Mouse (Mus musculus) mouse embryonic stem cell (cell line): ENCODE data around the gene Spata9.
"Not testable (repeated sequence)": the region's sequence is repeated elsewhere in the genome, so short reads cannot be mapped to it uniquely, and the experiment has no call there.

Experiments used
- in situ Hi-C, 2 experiments: fragments of 300-500 bp; cut with MboI; formaldehyde crosslinking; loops; 1 replicate in 1 of 2; 3 replicates in 1 of 2; pipeline ENCODE4 v1.14.3; 2019 to 2020; ENCODE audit warnings: low sequenced_read_pairs in 2 of 2, low pct_unique_long_range_greater_than_20kb in 1 of 2, mixed read lengths in 1 of 2; ENCODE audit not compliant: unreplicated experiment in 1 of 2

The Spata9 gene

GRCm38 (mm10) chr13:75966850-75967249 is at the start of gene Spata9:
Spata9 (plus strand) TSS chr13:75967150.
- in situ Hi-C loops, result no loop called here

DNA sequence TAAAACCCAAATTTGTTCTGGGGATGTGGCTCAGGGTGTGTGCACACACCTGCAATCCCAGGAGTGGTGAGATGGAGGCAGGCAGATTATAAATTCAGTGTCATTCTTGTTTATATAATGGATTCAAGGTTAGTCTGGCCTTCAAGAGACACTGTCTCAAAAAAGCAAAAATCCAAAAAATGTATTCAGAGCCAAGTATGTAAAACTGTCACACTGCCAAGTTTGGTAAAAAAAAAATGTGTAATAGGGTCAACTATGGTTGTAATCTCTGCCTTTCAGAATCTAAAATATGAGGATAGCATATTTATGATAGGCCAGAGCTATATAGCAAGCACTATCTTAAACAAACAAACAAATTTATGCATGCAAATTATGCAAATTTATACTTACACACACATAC is 39.0 kb upstream of the Spata9 start:
- in situ Hi-C loops, result no loop called here

DNA sequence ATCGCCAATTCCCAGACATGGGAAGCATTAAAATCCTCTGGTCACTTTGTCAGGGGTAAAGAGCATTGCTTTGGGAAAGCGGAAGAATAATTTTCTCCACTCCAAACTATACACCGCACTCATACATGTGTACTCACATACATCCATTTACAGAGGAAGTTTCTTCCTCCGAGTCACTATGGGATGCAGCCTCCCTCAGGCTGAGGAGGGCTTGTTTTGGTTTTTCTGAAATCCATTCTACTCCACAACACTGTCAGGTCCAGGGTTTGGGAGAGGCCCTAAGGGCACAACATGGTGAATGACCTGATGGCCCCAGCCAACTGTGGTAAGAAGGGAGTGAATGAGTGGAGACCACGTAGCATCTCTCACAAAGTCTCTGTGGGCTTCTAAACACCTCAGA is 37.9 kb upstream of the Spata9 start:
- in situ Hi-C loops, result not testable (repeated sequence)

GRCm38 (mm10) chr13:75930023-75930422 is 36.9 kb upstream of the Spata9 start:
- in situ Hi-C loops, result no loop called here

- in situ Hi-C loops, result no loop called here
These were observed 36.3 kb upstream of the Spata9 start for GRCm38 (mm10) chr13:75930660-75931059.

DNA sequence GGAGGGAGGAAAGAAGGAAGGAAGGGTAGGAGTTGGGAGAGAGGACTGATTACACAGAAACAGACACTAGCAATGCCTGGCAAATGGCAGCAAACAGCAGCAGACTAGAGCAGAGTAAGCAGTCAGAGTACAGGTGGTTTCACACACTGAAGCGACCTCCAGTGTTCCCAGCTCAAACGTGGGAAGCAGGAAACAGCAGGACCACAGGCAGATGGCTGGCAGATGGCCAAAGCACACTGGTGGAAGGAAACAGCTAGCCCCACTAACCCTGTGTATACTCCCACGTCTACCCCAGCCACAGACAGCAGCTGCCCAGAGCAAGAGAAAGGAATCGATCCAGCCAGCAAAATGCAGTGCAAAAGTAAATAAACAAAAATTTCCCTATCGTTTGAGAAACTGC is 35.9 kb upstream of the Spata9 start:
- in situ Hi-C loops, result no loop called here

DNA sequence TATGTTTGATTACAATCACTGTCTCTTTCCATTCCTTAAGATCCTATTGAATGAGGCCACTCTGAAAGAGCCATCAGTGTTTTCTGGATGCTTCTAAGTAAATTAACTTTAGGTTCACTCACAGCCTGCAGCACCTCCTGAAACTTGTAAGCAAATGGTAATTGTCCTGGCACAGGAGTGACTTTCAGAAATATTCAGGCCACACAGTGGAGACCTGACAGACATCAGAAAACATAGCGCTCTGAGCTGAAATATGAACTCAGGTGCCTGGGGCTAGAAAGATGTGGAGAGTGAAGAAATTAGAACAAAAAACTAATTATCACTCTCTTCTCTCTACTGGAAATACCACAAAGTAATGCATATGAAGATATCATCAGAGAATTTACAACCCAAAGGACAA is 33.7 kb upstream of the Spata9 start:
- in situ Hi-C loops, result no loop called here

DNA sequence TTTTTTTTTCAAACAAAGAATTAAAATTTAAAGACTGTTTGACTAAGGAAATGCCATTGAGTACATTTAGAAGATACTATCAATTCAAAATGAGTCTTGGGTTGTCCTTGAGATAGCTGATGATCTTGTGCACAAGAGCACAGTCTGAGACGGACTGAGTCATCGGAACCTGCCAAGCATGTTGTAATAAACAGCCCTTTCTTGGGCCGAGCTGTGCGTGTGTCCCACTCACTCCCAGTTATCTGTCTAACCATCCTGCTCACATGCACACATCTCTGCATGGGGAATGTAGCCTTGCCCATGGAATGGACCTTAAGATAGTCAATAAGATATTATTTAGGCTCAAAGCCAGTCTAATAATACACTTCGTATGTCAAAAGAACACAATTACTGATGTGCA is 28.1 kb upstream of the Spata9 start:
- in situ Hi-C loops, result no loop called here

- in situ Hi-C loops, result no loop called here
These were observed 26.0 kb upstream of the Spata9 start for GRCm38 (mm10) chr13:75940791-75941517.

DNA sequence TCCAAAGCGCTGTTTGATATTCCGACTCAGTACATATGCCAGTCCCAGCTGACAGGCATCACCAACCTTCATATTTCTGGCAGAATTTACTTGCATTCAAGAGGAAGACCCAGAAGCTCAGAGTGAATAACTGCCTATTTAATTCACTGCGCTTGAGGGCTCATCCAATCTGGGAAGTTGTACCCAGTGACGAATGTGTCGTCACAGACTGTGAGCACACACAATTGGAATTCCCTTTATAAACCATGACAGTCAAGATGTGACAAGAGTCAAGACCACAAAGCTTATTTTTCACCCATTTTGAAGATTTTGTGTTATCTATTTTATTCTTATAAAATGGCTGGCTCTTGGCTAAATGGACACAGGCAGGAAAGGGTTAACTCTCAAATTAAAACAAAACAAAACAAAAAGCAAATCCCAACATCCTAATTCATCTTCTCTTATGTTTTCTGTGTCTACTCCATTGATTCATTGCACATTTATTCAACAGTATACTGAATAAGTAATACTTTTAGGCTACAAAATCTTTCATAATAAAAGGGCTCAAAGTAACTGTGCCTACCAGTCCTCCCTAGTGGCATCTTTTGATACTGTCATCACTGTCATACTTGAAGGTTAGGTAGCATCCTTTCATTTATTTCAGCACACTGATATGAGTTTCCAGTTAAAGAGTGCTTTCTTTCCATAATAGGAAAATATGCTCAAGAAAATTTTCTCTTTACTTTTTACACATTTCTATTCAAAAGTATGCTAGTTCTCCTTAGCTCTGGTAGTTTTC is 25.2 kb upstream of the Spata9 start:
- in situ Hi-C loops, result no loop called here

- in situ Hi-C loops, result no loop called here
These were observed 24.2 kb upstream of the Spata9 start for GRCm38 (mm10) chr13:75942731-75943130.

DNA sequence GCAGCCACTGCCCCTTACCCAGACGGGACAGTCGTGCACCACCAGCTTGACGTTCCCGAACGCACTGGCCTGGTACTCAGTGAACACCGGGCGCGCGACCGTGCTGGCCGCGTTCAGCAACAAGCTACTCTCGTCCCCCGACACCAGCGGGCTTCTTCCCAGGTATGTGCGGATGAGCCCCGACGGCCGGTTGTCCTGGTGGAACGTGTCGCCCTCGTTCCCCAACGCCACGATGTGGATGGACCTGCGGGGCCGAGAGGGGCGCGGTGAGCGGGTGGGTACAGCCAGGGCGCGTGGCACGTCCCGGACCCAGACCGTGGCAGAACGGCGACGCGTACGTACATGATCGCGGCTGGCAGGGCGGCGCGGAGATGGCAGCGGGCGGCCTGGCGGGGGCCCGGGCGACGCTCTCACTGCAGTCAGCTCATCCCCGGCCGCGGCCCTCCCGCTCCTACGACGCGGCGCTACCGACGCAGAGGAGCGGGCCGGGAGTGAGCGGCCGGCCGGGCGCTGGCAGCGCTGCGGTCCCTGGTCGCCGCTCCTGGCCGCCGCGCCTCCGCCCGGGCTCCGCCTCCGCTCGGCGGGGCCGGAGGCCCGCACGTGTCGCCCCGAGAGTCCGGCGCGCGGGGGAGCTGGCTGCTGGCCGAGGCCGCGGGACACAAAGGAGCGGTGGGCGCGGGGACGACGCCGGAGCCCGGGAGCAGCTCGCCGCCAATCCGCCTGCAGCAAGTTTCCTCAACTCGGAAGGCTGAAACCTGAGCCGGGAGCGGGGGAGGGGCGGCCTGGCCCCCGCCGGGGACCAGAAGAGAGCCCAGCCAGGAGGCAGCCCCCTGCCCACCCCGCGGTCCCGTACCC is 23.5 kb upstream of the Spata9 start, which contains the start of gene Rhobtb3:
Gene Rhobtb3, minus strand, starts transcription at position 737 of the 855 bp plus-strand sequence.
- in situ Hi-C loops, result no loop called here

- in situ Hi-C loops, result no loop called here
These were observed 22.7 kb upstream of the Spata9 start for GRCm38 (mm10) chr13:75944044-75944820.

DNA sequence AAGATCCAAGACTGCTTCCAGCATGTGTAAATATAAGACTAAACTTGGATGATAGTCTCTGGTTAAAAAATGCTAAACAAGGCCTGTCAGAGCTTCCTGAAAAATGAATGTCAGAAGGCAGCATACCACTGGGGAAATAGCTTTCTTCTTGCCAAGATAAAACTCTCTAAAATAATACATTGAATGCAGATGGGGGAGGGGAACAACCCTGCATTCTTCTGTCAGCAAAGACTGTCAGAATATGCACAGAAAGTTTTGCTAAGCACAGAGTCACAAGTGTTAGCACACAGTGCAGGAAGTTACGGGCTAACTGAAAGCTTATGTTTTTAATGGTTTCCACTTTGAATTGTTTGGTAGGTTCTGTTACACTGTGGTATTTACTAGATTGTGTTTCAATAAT is 16.7 kb upstream of the Spata9 start:
- in situ Hi-C loops, result no loop called here

DNA sequence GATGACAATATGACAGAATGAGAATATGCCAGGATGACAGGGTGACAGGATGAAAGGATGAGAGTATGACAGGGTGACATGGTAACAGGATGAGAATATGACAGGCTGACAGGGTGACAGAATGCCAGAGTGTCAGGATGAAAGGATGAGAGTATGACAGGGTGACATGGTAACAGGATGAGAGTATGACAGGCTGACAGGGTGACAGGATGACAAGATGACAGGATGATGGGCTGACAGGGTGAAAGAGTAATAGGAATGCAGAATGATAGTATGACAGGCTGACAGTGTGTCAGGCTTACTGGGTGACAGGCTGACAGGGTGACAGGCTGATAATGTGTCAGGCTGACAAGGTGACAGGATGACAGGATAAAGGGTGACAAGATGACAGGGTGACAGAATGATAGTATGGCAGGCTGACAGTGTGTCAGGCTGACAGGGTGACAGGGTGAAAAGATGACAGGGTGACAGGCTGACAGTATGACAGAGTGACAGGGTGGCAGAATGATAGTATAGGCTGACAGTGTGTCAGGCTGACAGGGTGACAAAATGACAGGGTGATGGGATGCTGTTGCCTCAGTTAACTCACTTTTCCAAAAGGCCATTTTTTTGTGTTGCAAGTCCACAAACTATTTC is 11.5 kb upstream of the Spata9 start:
- in situ Hi-C loops, result no loop called here

DNA sequence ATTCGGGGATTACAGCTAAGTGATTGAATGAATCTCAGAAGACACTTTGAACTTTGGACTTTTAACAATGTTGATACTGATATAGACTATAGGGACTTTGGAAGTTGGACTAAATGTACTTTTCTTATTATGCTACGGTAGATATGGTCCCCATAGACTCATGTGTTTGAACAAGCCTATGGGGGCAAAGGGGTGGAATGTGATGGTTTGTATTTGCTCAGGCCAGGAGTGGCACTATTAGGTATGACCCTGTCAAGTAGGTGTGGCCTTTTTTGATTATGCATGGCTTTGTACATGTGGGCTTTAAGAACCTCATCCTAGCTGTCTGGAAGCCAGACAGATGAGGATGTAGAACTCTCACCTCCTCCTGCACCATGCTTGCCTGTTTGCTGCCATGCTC is 7.5 kb downstream of the Spata9 start:
- in situ Hi-C loops, result no loop called here

DNA sequence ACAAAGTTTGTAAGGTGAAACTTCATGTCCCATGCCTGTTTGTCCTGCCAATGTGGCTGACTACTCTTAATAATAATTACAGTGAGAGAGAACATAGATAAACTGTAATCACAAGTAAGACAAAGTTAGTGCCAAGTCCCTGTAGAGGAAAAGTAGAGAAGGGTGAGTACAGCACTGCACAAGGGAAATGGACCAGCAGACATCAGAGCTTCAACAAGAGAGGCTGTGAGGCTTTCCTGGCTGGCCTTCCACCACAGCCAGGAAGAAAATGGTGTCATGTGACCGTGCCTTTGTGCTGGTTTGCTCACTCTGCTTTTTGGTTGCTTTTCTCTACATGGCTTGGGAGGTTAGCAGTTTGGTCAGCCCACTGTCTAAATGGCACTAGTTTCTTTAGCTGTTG is 8.7 kb downstream of the Spata9 start:
- in situ Hi-C loops, result no loop called here

- in situ Hi-C loops, result no loop called here
These were observed 9.3 kb downstream of the Spata9 start for GRCm38 (mm10) chr13:75976218-75976617.
